Mouse (Mus musculus) cerebral cortex, adult 2 months (tissue): ENCODE measurements around the gene Tapbpl.

Source experiments
- WGBS: fragments of 180-500 bp; shearing (Covaris S2); methylation state at CpG from one replicate; pipeline ENCODE4 v1.1.7; 2018; 5-methylcytosine and 5-hydroxymethylcytosine counted together

The Tapbpl gene

GRCm38 (mm10) chr6:125197166-125197565 is 34.5 kb downstream of the Tapbpl start:
- WGBS = 57% methylated on average over 5 of the region's 5 CpGs

GRCm38 (mm10) chr6:125196301-125196700 is 35.4 kb downstream of the Tapbpl start:
- WGBS = 63% methylated on average over 3 of the region's 3 CpGs

GRCm38 (mm10) chr6:125195541-125196075 is 36.1 kb downstream of the Tapbpl start:
- 37% methylated on average over 1 of the region's 1 CpGs for WGBS

- 63% methylated on average over 7 of the region's 7 CpGs for WGBS
Measured at GRCm38 (mm10) chr6:125193390-125193789, 38.3 kb downstream of the Tapbpl start.

- 35% methylated on average over 5 of the region's 5 CpGs for WGBS
Measured at GRCm38 (mm10) chr6:125192841-125193240, 38.8 kb downstream of the Tapbpl start.

GRCm38 (mm10) chr6:125192016-125192714 is 39.5 kb downstream of the Tapbpl start:
- under 1% methylated on average over 34 of the region's 34 CpGs for WGBS

- under 1% methylated on average over 54 of the region's 54 CpGs for WGBS
Measured at GRCm38 (mm10) chr6:125191332-125192015, 40.2 kb downstream of the Tapbpl start, which contains the start of the genes Ncapd2 and Mrpl51. TSS of gene Ncapd2 (minus strand) at chr6:125191701. TSS of gene Mrpl51 (plus strand) at chr6:125191801.

- WGBS = 95% methylated on average over 10 of the region's 10 CpGs
Measured at GRCm38 (mm10) chr6:125186203-125186602, 45.5 kb downstream of the Tapbpl start.

- 52% methylated on average over 5 of the region's 5 CpGs for WGBS
Measured at GRCm38 (mm10) chr6:125182133-125182532, 49.5 kb downstream of the Tapbpl start.

- 71% methylated on average over 7 of the region's 7 CpGs for WGBS
Measured at GRCm38 (mm10) chr6:125179601-125180000, 52.1 kb downstream of the Tapbpl start.

- WGBS = 89% methylated on average over 5 of the region's 5 CpGs
Measured at GRCm38 (mm10) chr6:125175469-125175868, 56.2 kb downstream of the Tapbpl start.
